Mouse (Mus musculus) CD8-positive naive resting alpha-beta T cell, adult 57 days (primary cell): ENCODE results near the gene Rfxank. TPM values are rescaled to one million over a fixed set of nuclear protein-coding genes. Genes with fewer than 3 reads are reported as not detected.

Experiments used
- total RNA-seq: library from RNA; stranded (reverse); gene quantifications from one replicate; pipeline ENCODE4 v1.2.4, GENCODE M21; 2023

Rfxank gene
- 24.6 TPM for total RNA-seq

GRCm38 (mm10) chr8:70139026-70139857 lies at the start of gene Rfxank, which contains the start of the genes Borcs8 and Mef2b:
Gene Rfxank (minus strand): TSS chr8:70139154.
Gene Borcs8 (plus strand): TSS chr8:70139499.
Gene Mef2b (plus strand): TSS chr8:70139711.

GRCm38 (mm10) chr8:70172043-70172681 lies 33.2 kb upstream of the Rfxank start, which contains the start of gene Tmem161a:
Gene Tmem161a (plus strand): TSS chr8:70172356.

GRCm38 (mm10) chr8:70131166-70131883 lies 7.6 kb downstream of the Rfxank start, which contains the start of gene Nr2c2ap:
Gene Nr2c2ap (plus strand): TSS chr8:70131333.

GRCm38 (mm10) chr8:70120667-70121066 lies 18.3 kb downstream of the Rfxank start, which contains the start of gene Ncan:
Gene Ncan (minus strand): TSS chr8:70120873.

GRCm38 (mm10) chr8:70083285-70083684 lies 55.7 kb downstream of the Rfxank start, which contains the start of gene Hapln4:
Gene Hapln4 (plus strand): TSS chr8:70083457.

Other genes starting within 250 kb of the Rfxank start
- 0.52 TPM for gene Tssk6, start 237.0 kb downstream of the Rfxank start, total RNA-seq
- 54.0 TPM for gene Ndufa13, start 236.6 kb downstream of the Rfxank start, total RNA-seq
- gene Yjefn3, start 236.4 kb downstream of the Rfxank start, total RNA-seq: not detected
- gene Gatad2a, start 142.8 kb downstream of the Rfxank start, total RNA-seq: 132 TPM
- gene Mau2, start 96.4 kb downstream of the Rfxank start, total RNA-seq: 121 TPM
- 50.4 TPM for gene Sugp1, start 96.3 kb downstream of the Rfxank start, total RNA-seq
- gene Tm6sf2, start 66.2 kb downstream of the Rfxank start, total RNA-seq: not detected
- not detected for gene Hapln4, start 55.7 kb downstream of the Rfxank start, total RNA-seq
- gene Ncan, start 18.3 kb downstream of the Rfxank start, total RNA-seq: not detected
- 32.8 TPM for gene Nr2c2ap, start 7.8 kb downstream of the Rfxank start, total RNA-seq
- gene Borcs8, start 345 bp upstream of the Rfxank start, total RNA-seq: 55.0 TPM
- 3.0 TPM for gene Mef2b, start 557 bp upstream of the Rfxank start, total RNA-seq
- gene Tmem161a, start 33.2 kb upstream of the Rfxank start, total RNA-seq: 41.8 TPM
- gene Slc25a42, start 73.2 kb upstream of the Rfxank start, total RNA-seq: 11.4 TPM
- 58.6 TPM for gene Sugp2, start 95.1 kb upstream of the Rfxank start, total RNA-seq
- 11.6 TPM for gene Armc6, start 95.3 kb upstream of the Rfxank start, total RNA-seq
- gene Homer3, start 143.7 kb upstream of the Rfxank start, total RNA-seq: 6.5 TPM
- 90.0 TPM for gene Ddx49, start 163.3 kb upstream of the Rfxank start, total RNA-seq
- 103 TPM for gene Cope, start 163.4 kb upstream of the Rfxank start, total RNA-seq
- not detected for gene Cers1, start 176.6 kb upstream of the Rfxank start, total RNA-seq
- gene Gdf1, start 190.7 kb upstream of the Rfxank start, total RNA-seq: not detected
- 79.1 TPM for gene Upf1, start 214.1 kb upstream of the Rfxank start, total RNA-seq
- 1.2 TPM for gene Comp, start 234.4 kb upstream of the Rfxank start, total RNA-seq